Mouse (Mus musculus) left cerebral cortex, adult 18-20 months (tissue): ENCODE measurements at regions not wholly inside any gene's neighbourhood (a gene's known extent, or its start where the extent isn't known, plus 50 kb on each side); places are given as distances from the start of the nearest gene placed in this dataset.

Experiments used
- DNase-seq, 2 experiments: peaks; one replicate each; pipeline ENCODE4 v3.0.0; 2021 to 2022; ENCODE audit warnings: low spot score in 2 of 2, mixed read lengths in 1 of 2

DNA sequence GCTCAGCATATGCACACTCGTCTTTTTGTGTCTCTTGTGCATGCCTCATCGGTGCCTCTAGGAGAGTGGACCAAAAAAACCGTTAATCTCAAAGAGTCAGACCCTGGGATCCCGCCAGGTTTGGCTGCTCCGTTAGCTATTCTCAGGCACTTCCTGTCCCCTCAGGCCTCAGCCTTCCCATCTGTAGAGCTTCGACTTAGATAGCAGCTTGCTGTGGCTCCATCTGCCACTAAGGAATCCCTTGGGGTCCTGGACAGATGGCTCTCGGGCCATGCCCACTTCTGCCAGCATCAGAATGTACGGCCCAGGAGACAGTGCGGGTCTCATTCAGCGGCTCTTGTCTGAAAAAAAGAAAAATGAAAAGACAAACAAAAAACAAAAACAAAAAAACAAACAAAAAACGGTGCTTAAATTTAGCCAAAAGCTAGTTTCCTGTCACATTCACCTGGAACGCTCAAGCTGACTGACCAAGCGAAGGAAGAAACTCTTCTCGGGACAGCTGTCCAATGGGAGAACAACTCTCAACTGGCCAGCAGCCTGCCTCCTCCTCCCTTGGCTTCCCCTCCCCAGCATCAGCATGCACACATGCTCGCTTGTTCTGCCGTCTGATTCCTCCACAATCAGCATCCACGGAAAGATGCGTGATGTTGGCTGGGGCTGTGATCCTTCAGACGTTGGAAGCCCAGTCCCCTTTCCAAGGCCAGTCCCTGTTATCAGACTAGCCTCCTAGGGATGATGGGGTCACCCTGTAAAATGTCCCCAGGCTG lies 343.6 kb upstream of the Fam19a5 start:
- DNase-seq, result no peak

DNA sequence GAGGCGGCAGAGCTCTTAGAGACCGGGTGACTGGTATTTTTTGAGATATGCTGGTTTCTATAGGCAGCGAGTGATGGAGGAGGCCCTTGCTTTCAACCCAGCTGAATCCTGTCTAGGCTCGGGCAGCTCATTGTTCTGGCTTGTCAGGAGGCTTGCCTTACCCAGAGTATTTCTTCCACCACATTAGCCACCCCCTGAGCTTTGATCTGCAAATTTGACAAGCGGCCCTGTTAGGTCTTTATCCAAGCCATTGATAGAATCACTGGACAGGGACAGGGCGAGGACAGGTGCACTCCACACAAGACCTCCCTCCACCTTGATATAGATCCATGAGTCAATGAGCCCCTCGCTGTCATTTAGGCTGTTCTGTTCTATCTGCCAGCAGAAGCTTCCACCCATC lies 343.0 kb upstream of the Fam19a5 start:
- DNase-seq, result no peak

GRCm38 (mm10) chr15:87229951-87230350 lies 314.1 kb upstream of the Fam19a5 start:
- DNase-seq, result no peak

- DNase-seq, result no peak
Measured at GRCm38 (mm10) chr15:87236096-87236495, 308.0 kb upstream of the Fam19a5 start.

DNA sequence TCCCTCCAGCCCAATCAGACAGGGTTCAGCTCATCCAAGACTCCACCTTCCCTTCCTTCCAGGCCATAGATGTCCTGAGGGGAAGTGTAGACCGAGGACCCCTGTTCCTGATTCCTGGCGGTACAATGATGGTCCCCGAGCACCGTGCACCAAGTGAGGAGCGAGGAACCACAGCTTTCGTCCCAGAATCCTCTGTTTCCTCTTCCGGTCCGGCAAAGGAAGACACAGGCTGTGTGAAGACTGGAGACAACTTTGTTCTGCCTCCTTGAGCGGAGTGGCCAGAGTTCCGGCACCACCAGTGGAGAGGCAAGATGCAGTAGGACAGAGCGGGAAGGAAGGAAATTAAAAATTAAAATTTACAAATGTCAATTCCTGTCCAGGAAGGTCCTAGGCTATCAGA lies 305.0 kb upstream of the Fam19a5 start:
- DNase-seq, result no peak

DNA sequence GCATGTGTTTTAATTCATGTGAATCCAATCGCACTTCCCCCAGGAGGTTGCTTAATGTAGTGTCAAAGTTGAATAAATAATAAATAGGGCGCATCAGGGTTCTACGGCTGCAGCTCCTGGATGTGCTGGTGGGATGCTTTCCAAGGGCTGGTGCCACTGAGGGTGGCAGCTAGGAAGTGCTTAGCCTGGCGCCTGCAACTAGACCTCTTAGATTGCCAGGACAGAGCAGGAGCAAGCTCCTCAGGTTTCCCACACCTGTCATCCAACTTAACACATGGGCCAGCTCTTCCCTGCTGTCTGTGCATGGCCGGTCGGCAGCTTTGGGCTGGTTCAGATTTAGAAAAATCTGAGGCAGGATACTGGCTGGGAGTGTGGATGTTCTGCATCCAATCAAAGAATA lies 282.6 kb upstream of the Fam19a5 start:
- DNase-seq, result no peak

- DNase-seq, result no peak
Measured at GRCm38 (mm10) chr15:87264906-87265305, 279.2 kb upstream of the Fam19a5 start.

- no peak for DNase-seq
Measured at GRCm38 (mm10) chr15:87290987-87291529, 253.0 kb upstream of the Fam19a5 start.

DNA sequence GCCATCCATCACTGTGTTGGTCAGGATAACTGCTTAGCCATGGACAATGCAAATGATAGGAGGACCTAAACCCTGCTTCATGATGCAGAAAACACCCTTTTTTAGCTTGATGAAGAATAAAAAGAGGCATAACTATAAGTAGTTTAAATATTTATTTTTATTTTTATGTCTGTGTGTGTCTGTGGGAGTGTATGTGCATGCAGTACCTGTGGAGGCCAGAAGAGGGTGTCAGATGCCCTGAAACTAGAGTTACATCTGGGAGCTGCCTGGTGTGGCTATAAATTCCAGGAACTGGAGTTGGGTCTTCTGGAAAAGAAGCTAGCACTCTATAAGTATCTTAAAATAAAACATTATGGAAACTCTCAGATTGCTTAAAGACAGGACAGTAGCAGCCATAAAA lies 224.2 kb upstream of the Fam19a5 start:
- DNase-seq, result no peak

DNA sequence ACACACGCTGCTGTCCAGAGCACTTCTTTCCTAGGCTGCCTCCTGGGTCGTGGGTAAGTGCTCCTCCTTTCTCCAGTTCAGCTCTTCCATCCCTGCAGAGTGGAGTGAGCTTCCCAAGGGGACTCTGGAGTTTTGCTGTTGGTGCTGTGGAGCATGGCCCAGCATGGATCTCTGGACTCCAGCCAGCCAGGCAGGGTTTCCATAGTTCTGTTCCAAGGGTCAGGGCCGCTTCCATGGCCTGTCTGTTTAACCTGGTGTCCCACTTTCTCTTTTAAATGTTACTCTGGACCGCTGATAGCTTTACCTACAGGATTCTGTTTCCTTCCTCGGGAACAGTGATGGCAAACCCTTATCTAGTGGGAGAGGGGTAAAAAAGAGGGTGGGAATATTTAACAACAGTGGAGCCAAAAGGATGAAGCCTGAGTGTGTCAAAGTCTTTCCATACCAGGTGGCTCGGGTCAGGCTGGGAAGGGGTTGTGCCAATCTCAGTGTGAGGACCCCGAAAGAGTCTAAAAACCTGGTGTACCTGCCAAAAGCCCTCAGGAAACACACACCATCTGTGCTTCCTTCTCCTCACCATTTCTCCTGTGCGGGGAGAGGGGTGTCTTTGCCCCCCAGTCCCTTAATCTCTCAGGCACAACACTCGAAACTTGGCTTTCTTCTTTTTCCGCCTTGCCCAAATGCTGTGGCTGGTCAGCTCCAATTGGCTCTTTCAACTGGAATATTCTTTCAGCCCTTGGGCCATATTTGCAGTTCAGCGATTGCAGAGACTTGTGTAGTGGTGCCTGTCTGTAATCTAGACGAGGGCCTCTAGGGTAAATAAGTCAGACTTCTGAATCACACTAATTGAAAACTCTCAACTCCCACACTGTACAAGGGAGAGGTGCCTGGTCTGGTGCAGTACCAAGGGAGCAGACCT lies 222.8 kb upstream of the Fam19a5 start:
- DNase-seq, result no peak

- no peak for DNase-seq
Measured at GRCm38 (mm10) chr15:87325389-87325788, 218.7 kb upstream of the Fam19a5 start.

GRCm38 (mm10) chr15:87326281-87326680 lies 217.8 kb upstream of the Fam19a5 start:
- DNase-seq, result no peak

GRCm38 (mm10) chr15:87332441-87332840 lies 211.7 kb upstream of the Fam19a5 start:
- DNase-seq, result no peak

DNA sequence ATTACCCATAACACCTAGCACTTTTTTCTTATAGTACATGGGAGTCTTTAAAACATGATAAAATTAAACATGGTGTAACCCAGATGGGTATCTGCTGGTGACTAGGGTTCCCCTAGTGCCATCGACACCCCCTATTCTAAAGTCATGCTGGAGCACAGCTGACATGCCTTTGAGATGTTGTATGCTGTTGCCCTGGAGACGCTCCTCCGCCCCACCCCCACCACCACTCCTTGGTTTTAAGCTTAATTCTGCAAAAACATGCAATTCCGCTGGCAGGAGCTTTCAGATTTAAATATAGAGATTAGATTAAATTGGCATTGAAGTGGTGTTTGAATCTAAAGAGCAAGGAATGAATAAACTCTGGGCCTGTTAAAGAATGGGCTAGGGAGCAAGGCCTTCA lies 210.6 kb upstream of the Fam19a5 start:
- no peak for DNase-seq

- DNase-seq, result no peak
Measured at GRCm38 (mm10) chr15:87334430-87334829, 209.7 kb upstream of the Fam19a5 start.

- DNase-seq, result no peak
Measured at GRCm38 (mm10) chr15:87335324-87335723, 208.8 kb upstream of the Fam19a5 start.

DNA sequence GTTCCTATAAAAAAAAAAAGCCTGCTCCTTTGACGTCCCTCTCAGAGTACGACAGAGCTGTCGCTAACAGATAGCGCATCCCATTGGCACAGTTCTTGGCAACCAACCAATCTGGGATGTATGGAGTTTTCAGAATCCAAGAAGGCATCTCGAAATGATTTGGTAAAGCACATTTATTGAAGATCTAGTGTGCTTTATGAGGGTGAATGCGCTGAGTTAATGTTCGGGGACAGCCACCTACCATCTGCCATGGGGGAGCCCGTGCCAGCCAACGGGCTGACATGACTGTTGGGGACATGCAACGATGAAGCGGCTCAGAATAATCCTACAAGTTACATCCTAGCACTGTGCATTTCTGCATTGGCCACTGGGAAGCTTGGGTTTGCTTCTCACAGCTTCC lies 208.4 kb upstream of the Fam19a5 start:
- no peak for DNase-seq

DNA sequence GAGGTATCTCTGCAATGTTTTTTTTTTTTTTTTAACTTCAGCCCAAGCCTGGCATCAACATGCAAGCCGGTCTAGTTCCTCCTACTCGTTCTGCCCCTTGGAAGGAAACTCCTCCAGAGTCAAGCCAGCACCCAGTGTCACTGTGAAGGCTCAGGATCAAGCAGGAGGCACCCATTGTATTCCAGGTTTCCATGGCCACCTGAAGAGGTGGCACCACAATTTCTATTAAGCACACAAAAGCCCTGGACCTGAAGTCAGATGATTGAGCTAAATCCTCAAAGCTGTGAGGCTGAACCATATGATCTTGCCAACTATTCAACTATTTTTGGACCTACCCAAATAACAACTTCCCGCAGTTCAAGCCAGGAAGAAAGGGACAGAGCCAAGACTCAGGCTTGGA lies 204.2 kb upstream of the Fam19a5 start:
- DNase-seq, result no peak

GRCm38 (mm10) chr15:87342656-87343055 lies 201.4 kb upstream of the Fam19a5 start:
- DNase-seq, result no peak

GRCm38 (mm10) chr15:87345826-87346225 lies 198.3 kb upstream of the Fam19a5 start:
- no peak for DNase-seq

- DNase-seq, result no peak
Measured at GRCm38 (mm10) chr15:87349533-87350247, 194.4 kb upstream of the Fam19a5 start.
